Mouse (Mus musculus): Measurements from ENCODE around the gene Col5a3. TPM values are rescaled to one million over a fixed set of nuclear protein-coding genes. Genes with fewer than 3 reads are reported as not detected.

Gene Col5a3
- polyA plus RNA-seq, 1 experiment from 2014 or later: 1.3 TPM

DNA sequence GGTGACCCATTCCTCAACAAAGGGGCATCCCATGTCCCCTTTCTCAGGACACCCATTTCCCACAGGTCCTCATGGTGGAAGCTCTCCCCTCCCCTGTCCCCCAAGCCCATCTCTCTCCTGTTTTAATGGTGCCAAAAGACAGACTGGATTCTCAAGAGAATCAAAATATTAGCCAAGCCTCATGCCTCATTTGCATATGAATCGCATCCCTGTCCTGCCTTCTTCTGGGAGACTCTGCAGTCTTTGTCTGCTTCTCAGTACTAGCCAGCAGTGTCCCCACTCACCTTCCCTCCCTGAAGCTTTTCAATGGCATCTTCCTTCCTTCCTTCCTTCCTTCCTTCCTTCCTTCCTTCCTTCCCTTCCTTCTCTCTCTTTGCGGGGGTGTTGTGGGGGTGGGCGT lies 67.2 kb downstream of the Col5a3 start:
- H3K27me3 ChIP-seq (ENCODE audit: control insufficient read depth, insufficient read depth, low read depth, low read length): no peaks in the 10 kb centered on the region
- no peak overlapping the region for H3K4me2 ChIP-seq (ENCODE audit: low read length)
- H3K9me3 ChIP-seq (replicated peaks; ENCODE audit: control insufficient read depth, low read length, poor library complexity, severe bottlenecking): no peaks in the 10 kb centered on the region
- H3K27ac ChIP-seq (ENCODE audit: low read length): no peak overlapping the region
- WGBS: 3% methylated on average over 3 of the region's 3 CpGs
- no peak for ATAC-seq
- no peak overlapping the region for H3K9ac ChIP-seq (ENCODE audit: low read depth, low read length)
- H3K4me1 ChIP-seq (ENCODE audit: control insufficient read depth, insufficient read depth, low read length): peaks cover 10% of the 10 kb centered on the region; the same call in 1 of the 2 replicates
- H3K4me3 ChIP-seq (ENCODE audit: low read depth, low read length): no peak overlapping the region
- no peaks in the 10 kb centered on the region for H3K36me3 ChIP-seq (ENCODE audit: control insufficient read depth, insufficient read depth, low read length)

DNA sequence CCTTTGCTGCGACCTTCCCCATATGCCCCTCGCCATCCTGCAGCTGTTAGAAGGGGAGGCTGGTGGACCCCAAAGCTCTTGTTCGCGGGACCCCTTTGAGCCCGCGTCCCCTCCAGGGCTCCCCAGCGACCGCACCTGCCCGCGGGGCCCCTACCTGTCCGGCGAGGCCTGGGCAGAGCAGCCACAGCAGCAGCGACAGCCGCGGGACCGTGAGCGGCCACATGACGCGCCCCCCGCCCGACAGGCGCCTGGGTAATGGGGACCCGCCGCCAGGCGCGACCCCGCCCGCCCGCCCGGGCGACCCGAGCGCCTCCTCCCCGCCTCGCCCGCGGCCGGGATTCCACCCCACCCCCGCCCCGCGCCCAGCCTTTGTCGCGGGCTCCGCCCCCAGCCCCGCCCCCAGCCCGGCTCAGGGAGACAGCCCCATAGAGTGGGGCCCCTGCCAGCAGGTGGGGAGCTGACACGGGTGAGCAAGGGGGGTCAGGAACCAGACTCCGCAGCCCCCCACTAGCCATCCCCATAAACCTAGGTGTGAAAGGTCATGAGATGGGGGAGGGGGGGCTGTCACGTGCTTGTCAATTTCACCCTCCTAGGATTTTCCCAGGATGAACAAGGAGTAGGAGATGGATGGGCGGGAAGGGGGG lies 68.7 kb downstream of the Col5a3 start, which contains the start of gene Olfm2:
Gene Olfm2, minus strand, starts transcription at position 333 of the 644 bp plus-strand sequence.
- Histone ChIP-seq H3K27me3 (ENCODE audit: control insufficient read depth, insufficient read depth, low read depth, low read length) (no peaks in the 10 kb centered on the region), H3K4me1 (ENCODE audit: control insufficient read depth, insufficient read depth, low read length) (peaks cover 10% of the 10 kb centered on the region; the same call in 1 of the 2 replicates), H3K4me3 (ENCODE audit: low read depth, low read length) (peak within 1 kb of the TSS; percentile 70), H3K9ac (ENCODE audit: low read depth, low read length) (peak within 1 kb of the TSS; percentile 90), H3K9me3 (replicated peaks; ENCODE audit: control insufficient read depth, low read length, poor library complexity, severe bottlenecking) (no peaks in the 10 kb centered on the region), H3K36me3 (ENCODE audit: control insufficient read depth, insufficient read depth, low read length) (no peaks in the 10 kb centered on the region), H3K4me2 (ENCODE audit: low read length) (peak within 1 kb of the TSS; percentile 68), H3K27ac (ENCODE audit: low read length) (peak within 1 kb of the TSS; percentile 65)
- ATAC-seq: peak; percentile 47
- WGBS: under 1% methylated on average over 17 of the region's 50 CpGs

DNA sequence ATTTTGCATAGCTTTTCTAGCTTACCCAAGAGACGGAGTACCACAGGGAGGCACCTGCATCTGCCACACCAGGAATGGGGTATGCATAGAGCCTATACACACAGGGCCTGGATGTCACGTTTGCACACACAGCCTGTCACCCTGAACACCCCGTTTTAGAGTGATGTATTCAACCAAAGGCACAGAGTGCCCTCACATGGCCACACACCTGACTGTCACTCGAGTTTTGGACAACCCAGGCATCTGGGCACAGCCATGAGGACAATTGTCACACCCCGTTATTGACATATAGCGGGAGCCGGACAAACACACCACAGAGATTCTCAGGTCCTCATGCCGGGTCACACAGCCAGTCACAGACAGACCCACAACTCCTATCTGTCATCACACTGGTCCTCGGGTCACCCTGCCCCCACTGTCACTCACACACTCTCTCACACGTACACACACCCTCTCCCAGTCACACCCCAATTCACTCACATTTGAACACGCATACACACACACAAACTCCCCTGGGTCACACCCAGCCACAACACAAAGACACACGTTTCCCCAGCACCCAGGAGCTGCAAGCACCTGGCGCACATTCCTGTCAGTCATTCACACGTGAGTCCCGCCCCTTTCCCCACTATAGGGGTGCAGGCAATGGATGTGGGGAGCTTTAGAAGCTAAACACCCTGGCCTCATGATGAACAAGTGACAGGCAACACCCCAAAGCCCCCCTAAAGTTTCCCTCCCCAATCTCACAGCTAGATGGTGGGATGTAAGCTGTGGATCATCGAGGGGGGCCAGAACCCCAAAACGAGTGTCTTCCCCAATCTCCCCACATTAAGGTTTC lies 69.5 kb downstream of the Col5a3 start:
- Histone ChIP-seq H3K9me3 (replicated peaks; ENCODE audit: control insufficient read depth, low read length, poor library complexity, severe bottlenecking) (no peaks in the 10 kb centered on the region), H3K4me3 (ENCODE audit: low read depth, low read length) (peak overlapping the region; percentile 70), H3K9ac (ENCODE audit: low read depth, low read length) (peak overlapping the region; percentile 90), H3K27ac (ENCODE audit: low read length) (peak overlapping the region; percentile 65), H3K27me3 (ENCODE audit: control insufficient read depth, insufficient read depth, low read depth, low read length) (no peaks in the 10 kb centered on the region), H3K4me2 (ENCODE audit: low read length) (peak overlapping the region; percentile 68), H3K4me1 (ENCODE audit: control insufficient read depth, insufficient read depth, low read length) (peaks cover 10% of the 10 kb centered on the region; the same call in 1 of the 2 replicates), H3K36me3 (ENCODE audit: control insufficient read depth, insufficient read depth, low read length) (no peaks in the 10 kb centered on the region)
- 12% methylated on average over 17 of the region's 17 CpGs for WGBS
- ATAC-seq: peak; percentile 66

DNA sequence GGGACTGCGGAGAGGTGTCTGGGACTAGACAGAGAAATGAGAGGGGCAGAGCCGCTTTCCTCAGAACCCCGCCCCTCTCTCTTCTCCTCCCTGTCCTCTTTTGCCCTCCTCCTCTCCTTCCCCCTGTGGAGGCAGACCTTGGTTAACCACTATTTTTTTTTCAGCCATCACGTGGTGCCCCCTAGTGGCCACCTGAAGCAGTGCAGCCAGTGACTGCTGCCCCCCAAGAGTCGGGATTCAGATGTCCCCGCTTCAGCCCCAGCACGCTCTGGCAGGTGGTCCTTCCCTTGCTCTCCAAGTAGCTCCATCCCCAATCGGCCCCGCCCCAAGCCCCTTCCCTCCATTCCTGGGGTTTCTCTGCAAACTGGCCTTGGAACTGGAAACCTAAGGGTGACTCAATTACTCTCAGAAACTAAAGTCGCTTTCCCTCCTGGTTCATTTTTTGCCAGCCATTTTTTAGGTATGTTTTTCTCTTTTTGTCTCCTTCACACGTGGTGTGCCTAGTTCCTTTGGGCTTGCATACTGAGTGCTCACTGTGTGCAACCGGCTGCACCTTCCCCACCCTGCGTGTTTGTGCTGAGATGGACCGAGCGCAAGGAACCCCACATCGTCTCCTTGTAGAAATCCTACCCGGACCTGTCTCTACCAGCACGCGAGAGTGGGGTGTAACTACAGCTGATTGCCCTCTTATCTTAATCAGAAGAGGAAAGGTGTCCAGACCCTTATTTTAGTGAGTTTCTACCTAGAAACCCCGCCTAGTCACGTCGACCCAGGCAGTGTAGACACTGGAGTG lies 70.7 kb downstream of the Col5a3 start:
- Histone ChIP-seq H3K4me1 (ENCODE audit: control insufficient read depth, insufficient read depth, low read length) (peaks cover 10% of the 10 kb centered on the region; the same call in 1 of the 2 replicates), H3K27me3 (ENCODE audit: control insufficient read depth, insufficient read depth, low read depth, low read length) (no peaks in the 10 kb centered on the region), H3K27ac (ENCODE audit: low read length) (no peak overlapping the region), H3K36me3 (ENCODE audit: control insufficient read depth, insufficient read depth, low read length) (no peaks in the 10 kb centered on the region), H3K9ac (ENCODE audit: low read depth, low read length) (peak overlapping the region; percentile 90), H3K4me3 (ENCODE audit: low read depth, low read length) (peak overlapping the region; percentile 70), H3K4me2 (ENCODE audit: low read length) (peak overlapping the region; percentile 68), H3K9me3 (replicated peaks; ENCODE audit: control insufficient read depth, low read length, poor library complexity, severe bottlenecking) (no peaks in the 10 kb centered on the region)
- WGBS: 10% methylated on average over 22 of the region's 22 CpGs
- ATAC-seq: no peak

DNA sequence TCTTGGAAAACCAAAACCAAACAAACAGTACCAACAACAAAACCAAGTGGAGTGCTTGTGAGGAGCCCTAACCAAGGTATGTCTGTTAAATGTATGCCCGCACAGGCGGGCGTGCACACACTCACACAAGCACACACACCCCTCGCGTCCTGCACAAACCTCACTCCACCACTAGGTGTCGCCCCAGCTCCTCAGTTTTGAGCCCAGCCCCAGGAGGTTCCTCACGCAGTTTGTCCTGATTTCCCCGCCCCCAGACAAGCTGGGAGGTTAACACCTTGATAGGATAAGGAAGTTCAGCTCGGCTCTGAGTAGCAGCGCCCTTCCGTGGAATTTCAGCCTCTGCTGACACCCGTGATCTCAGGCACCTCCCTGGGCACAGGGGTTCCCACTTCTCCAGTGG lies 74.5 kb downstream of the Col5a3 start:
- no peak overlapping the region for H3K27ac ChIP-seq (ENCODE audit: low read length)
- no peak overlapping the region for H3K4me3 ChIP-seq (ENCODE audit: low read depth, low read length)
- peaks cover 10% of the 10 kb centered on the region; the same call in 1 of the 2 replicates for H3K4me1 ChIP-seq (ENCODE audit: control insufficient read depth, insufficient read depth, low read length)
- no peak overlapping the region for H3K9ac ChIP-seq (ENCODE audit: low read depth, low read length)
- no peaks in the 10 kb centered on the region for H3K36me3 ChIP-seq (ENCODE audit: control insufficient read depth, insufficient read depth, low read length)
- WGBS: 5% methylated on average over 12 of the region's 12 CpGs
- ATAC-seq: no peak
- no peak overlapping the region for H3K4me2 ChIP-seq (ENCODE audit: low read length)
- H3K9me3 ChIP-seq (replicated peaks; ENCODE audit: control insufficient read depth, low read length, poor library complexity, severe bottlenecking): no peaks in the 10 kb centered on the region
- H3K27me3 ChIP-seq (ENCODE audit: control insufficient read depth, insufficient read depth, low read depth, low read length): no peaks in the 10 kb centered on the region

DNA sequence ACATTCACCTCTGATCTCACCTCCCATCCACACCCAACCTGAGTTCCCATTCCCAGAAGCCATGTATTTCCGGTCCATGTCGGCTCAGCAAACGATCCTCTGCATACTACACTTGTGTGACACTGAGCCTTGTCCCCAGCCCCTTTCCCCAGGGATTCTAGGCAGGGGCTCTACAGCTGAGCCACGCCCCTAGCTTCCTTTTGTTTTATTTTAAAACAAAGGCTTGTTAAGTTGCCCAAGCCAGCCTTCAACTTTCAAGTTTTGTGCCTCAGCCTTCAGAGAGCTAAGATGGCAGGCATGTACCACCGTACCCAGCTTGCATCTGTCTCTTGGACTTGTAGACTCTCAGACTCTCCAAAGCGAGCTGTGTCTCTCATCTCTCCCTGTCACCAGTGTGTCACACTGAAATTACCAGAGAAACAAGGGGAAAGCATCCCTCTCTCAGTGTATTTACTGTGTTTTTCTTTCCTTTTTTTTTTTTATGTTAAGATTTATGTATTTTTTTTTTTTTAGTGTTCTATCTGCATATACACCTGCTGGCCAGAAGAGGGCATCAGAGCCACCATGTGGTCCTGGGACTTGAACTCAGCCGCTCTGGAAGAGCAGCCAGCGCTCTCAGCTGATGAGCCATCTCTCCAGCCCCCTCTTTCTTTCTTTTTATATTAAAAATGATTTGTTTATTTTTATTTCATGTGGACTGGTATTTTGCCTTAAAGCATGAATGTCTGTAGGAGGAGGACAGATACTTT lies 76.4 kb downstream of the Col5a3 start:
- H3K27ac ChIP-seq (ENCODE audit: low read length): no peak overlapping the region

DNA sequence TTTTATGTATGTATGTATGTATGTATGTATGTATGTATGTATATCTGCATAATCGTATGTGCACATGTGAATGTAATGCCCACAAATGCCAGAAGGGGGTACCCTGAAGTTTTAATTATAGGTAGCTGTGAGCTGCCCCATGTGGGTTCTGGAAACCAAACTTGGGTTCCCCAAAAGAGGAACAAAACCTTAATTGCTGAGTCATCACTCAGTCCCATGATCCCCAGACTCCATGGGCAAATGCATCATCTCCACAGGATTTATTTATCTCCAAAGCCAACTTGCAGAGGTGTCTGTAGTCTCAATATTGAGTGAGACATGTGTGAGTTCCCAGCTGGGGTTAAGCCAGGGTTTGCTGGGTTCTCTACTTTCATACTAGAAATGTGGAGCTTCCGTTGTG lies 77.6 kb downstream of the Col5a3 start:
- 97% methylated on average over 2 of the region's 2 CpGs for WGBS
- no peaks in the 10 kb centered on the region for H3K4me1 ChIP-seq (ENCODE audit: control insufficient read depth, insufficient read depth, low read length)
- H3K9ac ChIP-seq (ENCODE audit: low read depth, low read length): no peak overlapping the region
- no peak overlapping the region for H3K27ac ChIP-seq (ENCODE audit: low read length)
- H3K9me3 ChIP-seq (replicated peaks; ENCODE audit: control insufficient read depth, low read length, poor library complexity, severe bottlenecking): no peaks in the 10 kb centered on the region
- H3K4me3 ChIP-seq (ENCODE audit: low read depth, low read length): no peak overlapping the region
- H3K36me3 ChIP-seq (ENCODE audit: control insufficient read depth, insufficient read depth, low read length): no peaks in the 10 kb centered on the region
- no peak overlapping the region for H3K4me2 ChIP-seq (ENCODE audit: low read length)
- ATAC-seq: no peak
- H3K27me3 ChIP-seq (ENCODE audit: control insufficient read depth, insufficient read depth, low read depth, low read length): no peaks in the 10 kb centered on the region

More for the DNA sequence above, 76.4 kb downstream of the Col5a3 start:
- Histone ChIP-seq H3K4me3 (ENCODE audit: low read depth, low read length) (no peak overlapping the region), H3K4me1 (ENCODE audit: control insufficient read depth, insufficient read depth, low read length) (peaks cover under 1% of the 10 kb centered on the region; the same call in 1 of the 2 replicates), H3K9ac (ENCODE audit: low read depth, low read length) (no peak overlapping the region), H3K9me3 (replicated peaks; ENCODE audit: control insufficient read depth, low read length, poor library complexity, severe bottlenecking) (no peaks in the 10 kb centered on the region), H3K27me3 (ENCODE audit: control insufficient read depth, insufficient read depth, low read depth, low read length) (no peaks in the 10 kb centered on the region), H3K36me3 (ENCODE audit: control insufficient read depth, insufficient read depth, low read length) (no peaks in the 10 kb centered on the region), H3K4me2 (ENCODE audit: low read length) (no peak overlapping the region)
- WGBS: 53% methylated on average over 8 of the region's 8 CpGs
- ATAC-seq: no peak

DNA sequence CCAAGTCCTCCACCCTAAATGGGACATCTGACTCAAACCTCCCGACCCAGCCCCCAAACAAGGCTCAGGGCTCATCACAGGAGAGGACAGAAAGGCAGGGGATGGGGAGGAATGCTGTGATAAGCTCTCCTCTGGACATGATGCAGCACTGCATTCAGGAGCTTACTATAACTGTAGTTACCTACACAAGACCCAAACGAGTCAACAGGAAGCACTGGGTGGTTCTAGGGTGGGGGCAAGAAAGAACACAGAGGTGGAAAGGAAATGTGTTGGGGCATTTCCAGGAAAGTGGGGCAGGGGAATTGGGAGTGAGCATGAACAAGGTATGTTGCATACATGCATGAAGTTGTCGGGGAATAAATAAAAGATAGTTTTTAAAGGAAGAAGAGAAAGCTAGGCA lies 80.2 kb downstream of the Col5a3 start:
- WGBS: 81% methylated on average over 3 of the region's 3 CpGs
- Histone ChIP-seq H3K4me1 (ENCODE audit: control insufficient read depth, insufficient read depth, low read length) (no peaks in the 10 kb centered on the region), H3K4me2 (ENCODE audit: low read length) (no peak overlapping the region), H3K9me3 (replicated peaks; ENCODE audit: control insufficient read depth, low read length, poor library complexity, severe bottlenecking) (no peaks in the 10 kb centered on the region), H3K4me3 (ENCODE audit: low read depth, low read length) (no peak overlapping the region), H3K27ac (ENCODE audit: low read length) (no peak overlapping the region), H3K9ac (ENCODE audit: low read depth, low read length) (no peak overlapping the region), H3K36me3 (ENCODE audit: control insufficient read depth, insufficient read depth, low read length) (no peaks in the 10 kb centered on the region), H3K27me3 (ENCODE audit: control insufficient read depth, insufficient read depth, low read depth, low read length) (no peaks in the 10 kb centered on the region)
- no peak for ATAC-seq

Measured in midbrain, embryonic 16.5 days (tissue).